Mouse (Mus musculus) liver, embryonic 13.5 days (tissue): ENCODE data around the gene Prkaca. TPM values are rescaled to one million over a fixed set of nuclear protein-coding genes. Genes with fewer than 3 reads are reported as not detected.

ENCODE experiments used
- ATAC-seq: fragments of 200-750 bp; cut with Nextera tagmentation; 2 replicates; pipeline ENCODE4 v1.8.0; 2017; ENCODE audit warnings: low read depth, mild to moderate bottlenecking, moderate number of reproducible peaks, moderate library complexity
- DNase-seq: peaks from one replicate; pipeline ENCODE4 v3.0.0; 2022
- H3K27ac ChIP-seq: fragments of 300-500 bp; sonication (generic); 2 replicates; pipeline ENCODE4 v1.5.1; 2015; ENCODE audit warnings: moderate library complexity, mild to moderate bottlenecking, inconsistent platforms
- H3K27me3 ChIP-seq: fragments of 300-500 bp; sonication (generic); 2 replicates; pipeline ENCODE4 v1.6.1; 2015; ENCODE audit warnings: mild to moderate bottlenecking, inconsistent platforms
- H3K36me3 ChIP-seq: fragments of 300-500 bp; sonication (generic); 2 replicates; pipeline ENCODE4 v1.6.1; 2015; ENCODE audit warnings: mild to moderate bottlenecking, inconsistent platforms
- H3K4me1 ChIP-seq: fragments of 300-500 bp; sonication (generic); replicated peaks from 2 replicates; pipeline ENCODE4 v1.6.1; 2015; ENCODE audit warnings: inconsistent platforms
- H3K4me2 ChIP-seq: fragments of 300-500 bp; sonication (generic); 2 replicates; pipeline ENCODE4 v1.6.1; 2015; ENCODE audit warnings: inconsistent platforms, mild to moderate bottlenecking, moderate library complexity
- H3K4me3 ChIP-seq: fragments of 300-500 bp; sonication (generic); replicated peaks from 2 replicates; pipeline ENCODE4 v1.5.1; 2015; ENCODE audit warnings: mild to moderate bottlenecking, inconsistent platforms
- H3K9ac ChIP-seq: fragments of 300-500 bp; sonication (generic); 2 replicates; pipeline ENCODE4 v1.6.1; 2015; ENCODE audit warnings: mild to moderate bottlenecking, inconsistent platforms
- H3K9me3 ChIP-seq: fragments of 300-500 bp; sonication (generic); replicated peaks from 2 replicates; pipeline ENCODE4 v1.6.1; 2016; ENCODE audit warnings: inconsistent platforms
- WGBS: fragments of 180-500 bp; shearing (Covaris S2); methylation state at CpG from one replicate; pipeline ENCODE4 v1.1.7; 2015; ENCODE audit not compliant: insufficient replicate concordance; 5-methylcytosine and 5-hydroxymethylcytosine counted together
- polyA plus RNA-seq: library from polyadenylated mRNA; unstranded; fragments of >200 nt; fragmentation: Nextera tagmentation; extraction: Ambion mirVana; gene quantifications from 2 replicates; pipeline ENCODE4 v1.2.1, GENCODE M21; 2015

Prkaca gene
- polyA plus RNA-seq, 1 experiment from 2014 or later: 50.5 TPM

- Histone ChIP-seq H3K36me3 (peaks cover 17% of the 10 kb centered on the region), H3K27me3 (no peaks in the 10 kb centered on the region), H3K27ac (peak overlapping the region; percentile 36; the same call in 1 of the 2 replicates), H3K4me3 (peak overlapping the region; percentile 94), H3K9me3 (no peaks in the 10 kb centered on the region), H3K4me2 (peak overlapping the region; percentile 92), H3K9ac (peak overlapping the region; percentile 63), H3K4me1 (peaks cover 30% of the 10 kb centered on the region)
- DNase-seq: no peak
- ATAC-seq: no peak
- WGBS: 3% methylated on average over 14 of the region's 14 CpGs
Observed at GRCm38 (mm10) chr8:83954749-83955105, 18.1 kb upstream of the Prkaca start.

GRCm38 (mm10) chr8:83955106-83955957 is 17.5 kb upstream of the Prkaca start, which contains the start of the genes Gm10644 and Asf1b:
Gm10644 (minus strand) TSS chr8:83955205.
Asf1b (plus strand) TSS chr8:83955507.
- Histone ChIP-seq H3K4me2 (peak within 1 kb of the TSS; percentile 92), H3K4me3 (peak within 1 kb of the TSS; percentile 94), H3K9ac (peak within 1 kb of the TSS; percentile 92), H3K4me1 (peaks cover 30% of the 10 kb centered on the region), H3K27ac (peak within 1 kb of the TSS; percentile 83), H3K36me3 (peaks cover 19% of the 10 kb centered on the region), H3K9me3 (no peaks in the 10 kb centered on the region), H3K27me3 (no peaks in the 10 kb centered on the region)
- ATAC-seq (peak; percentile 98), DNase-seq (peak; percentile 98)
- WGBS: under 1% methylated on average over 75 of the region's 75 CpGs

GRCm38 (mm10) chr8:83955958-83956218 is 16.9 kb upstream of the Prkaca start:
- ATAC-seq (no peak), DNase-seq (no peak)
- Histone ChIP-seq H3K9ac (peak overlapping the region; percentile 92), H3K27me3 (no peaks in the 10 kb centered on the region), H3K36me3 (peaks cover 19% of the 10 kb centered on the region), H3K4me1 (peaks cover 30% of the 10 kb centered on the region), H3K27ac (peak overlapping the region; percentile 83), H3K9me3 (no peaks in the 10 kb centered on the region), H3K4me2 (peak overlapping the region; percentile 92), H3K4me3 (peak overlapping the region; percentile 94)
- WGBS: 1% methylated on average over 15 of the region's 15 CpGs

GRCm38 (mm10) chr8:83956789-83957188 is 16.0 kb upstream of the Prkaca start:
- DNase-seq (peak; percentile 35), ATAC-seq (no peak)
- Histone ChIP-seq H3K4me1 (peaks cover 30% of the 10 kb centered on the region), H3K9ac (peak overlapping the region; percentile 92), H3K36me3 (peaks cover 26% of the 10 kb centered on the region), H3K9me3 (no peaks in the 10 kb centered on the region), H3K4me3 (peak overlapping the region; percentile 94), H3K27me3 (no peaks in the 10 kb centered on the region), H3K4me2 (peak overlapping the region; percentile 92), H3K27ac (no peak overlapping the region; the same call in 1 of the 2 replicates)
- WGBS: 15% methylated on average over 1 of the region's 1 CpGs

GRCm38 (mm10) chr8:83964015-83964765 is 8.6 kb upstream of the Prkaca start:
- WGBS: 87% methylated on average over 5 of the region's 5 CpGs
- DNase-seq (no peak), ATAC-seq (no peak)
- H3K27ac ChIP-seq: no peak overlapping the region
- no peak overlapping the region for H3K9ac ChIP-seq
- H3K27me3 ChIP-seq: no peaks in the 10 kb centered on the region
- H3K4me2 ChIP-seq: no peak overlapping the region
- no peaks in the 10 kb centered on the region for H3K9me3 ChIP-seq
- no peaks in the 10 kb centered on the region for H3K4me1 ChIP-seq
- peaks cover 74% of the 10 kb centered on the region for H3K36me3 ChIP-seq
- H3K4me3 ChIP-seq: no peak overlapping the region

GRCm38 (mm10) chr8:83967701-83968100 is 5.1 kb upstream of the Prkaca start:
- Histone ChIP-seq H3K9me3 (no peaks in the 10 kb centered on the region), H3K27ac (no peak overlapping the region), H3K4me1 (peaks cover 17% of the 10 kb centered on the region), H3K4me2 (no peak overlapping the region), H3K27me3 (no peaks in the 10 kb centered on the region), H3K4me3 (no peak overlapping the region), H3K36me3 (peaks cover 80% of the 10 kb centered on the region), H3K9ac (no peak overlapping the region)
- DNase-seq (no peak), ATAC-seq (no peak)
- WGBS: 86% methylated on average over 7 of the region's 7 CpGs

- Histone ChIP-seq H3K4me1 (peaks cover 42% of the 10 kb centered on the region), H3K27me3 (no peaks in the 10 kb centered on the region), H3K9me3 (no peaks in the 10 kb centered on the region), H3K4me3 (peak overlapping the region; percentile 94), H3K36me3 (peaks cover 51% of the 10 kb centered on the region), H3K9ac (no peak overlapping the region; the same call in 1 of the 2 replicates), H3K27ac (peak overlapping the region; percentile 23; the same call in 1 of the 2 replicates), H3K4me2 (peak overlapping the region; percentile 99)
- DNase-seq (no peak), ATAC-seq (no peak)
- WGBS: 87% methylated on average over 4 of the region's 4 CpGs
Observed at GRCm38 (mm10) chr8:83971121-83971520, 1.7 kb upstream of the Prkaca start.

GRCm38 (mm10) chr8:83971661-83972060 is 1.1 kb upstream of the Prkaca start:
- peaks cover 47% of the 10 kb centered on the region for H3K4me1 ChIP-seq
- H3K4me3 ChIP-seq: peak overlapping the region; percentile 94
- ATAC-seq: no peak
- no peaks in the 10 kb centered on the region for H3K9me3 ChIP-seq
- H3K4me2 ChIP-seq: peak overlapping the region; percentile 99
- DNase-seq: no peak
- 70% methylated on average over 6 of the region's 6 CpGs for WGBS
- H3K27ac ChIP-seq: peak overlapping the region; percentile 73
- H3K27me3 ChIP-seq: no peaks in the 10 kb centered on the region
- peak overlapping the region; percentile 83 for H3K9ac ChIP-seq
- peaks cover 46% of the 10 kb centered on the region for H3K36me3 ChIP-seq

GRCm38 (mm10) chr8:83973161-83974031 is 603 bp downstream of the Prkaca start:
- H3K4me3 ChIP-seq: peak overlapping the region; percentile 94
- H3K27ac ChIP-seq: peak overlapping the region; percentile 71
- H3K27me3 ChIP-seq: no peaks in the 10 kb centered on the region
- no peaks in the 10 kb centered on the region for H3K9me3 ChIP-seq
- ATAC-seq (no peak; the same call in 1 of the 2 replicates), DNase-seq (no peak)
- peak overlapping the region; percentile 94 for H3K9ac ChIP-seq
- H3K4me2 ChIP-seq: peak overlapping the region; percentile 96
- peaks cover 65% of the 10 kb centered on the region for H3K4me1 ChIP-seq
- 8% methylated on average over 37 of the region's 37 CpGs for WGBS
- peaks cover 28% of the 10 kb centered on the region for H3K36me3 ChIP-seq

GRCm38 (mm10) chr8:83974521-83974920 is 1.7 kb downstream of the Prkaca start:
- H3K27me3 ChIP-seq: no peaks in the 10 kb centered on the region
- DNase-seq (no peak), ATAC-seq (no peak)
- 71% methylated on average over 4 of the region's 4 CpGs for WGBS
- no peak overlapping the region for H3K27ac ChIP-seq
- H3K9me3 ChIP-seq: no peaks in the 10 kb centered on the region
- H3K4me3 ChIP-seq: no peak overlapping the region; the same call in 1 of the 2 replicates
- H3K9ac ChIP-seq: peak overlapping the region; percentile 13; the same call in 1 of the 2 replicates
- H3K36me3 ChIP-seq: peaks cover 17% of the 10 kb centered on the region
- H3K4me2 ChIP-seq: peak overlapping the region; percentile 96; the same call in 1 of the 2 replicates
- H3K4me1 ChIP-seq: peaks cover 67% of the 10 kb centered on the region
